Mouse (Mus musculus): Measurements from ENCODE around the gene Stum. TPM values are rescaled to one million over a fixed set of nuclear protein-coding genes. Genes with fewer than 3 reads are reported as not detected.

The Stum gene
- total RNA-seq, 1 experiment from 2014 or later = 0.70 TPM

DNA sequence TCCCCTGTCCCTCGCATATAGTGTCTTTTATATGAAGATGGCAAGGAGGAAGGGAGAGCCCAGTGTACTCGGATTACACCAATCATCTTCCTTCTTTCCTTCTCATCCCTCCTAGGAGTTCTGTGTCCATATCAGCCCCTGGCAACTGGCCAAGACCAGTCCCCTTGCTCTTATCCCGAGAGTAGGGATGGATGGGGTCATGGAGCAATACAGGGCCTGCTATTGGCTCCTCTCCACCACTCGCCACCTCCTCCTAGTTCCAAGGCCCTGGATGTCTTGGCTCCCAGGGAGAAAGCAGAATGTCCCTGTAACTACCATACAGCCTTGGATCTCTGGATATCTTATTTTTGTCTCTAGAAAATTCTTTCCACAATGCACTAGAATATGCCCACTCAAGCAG is 68.2 kb downstream of the Stum start:
- no peak for ATAC-seq (ENCODE audit: extremely low read depth, insufficient number of reproducible peaks, low FRiP score, poor library complexity, severe bottlenecking)

DNA sequence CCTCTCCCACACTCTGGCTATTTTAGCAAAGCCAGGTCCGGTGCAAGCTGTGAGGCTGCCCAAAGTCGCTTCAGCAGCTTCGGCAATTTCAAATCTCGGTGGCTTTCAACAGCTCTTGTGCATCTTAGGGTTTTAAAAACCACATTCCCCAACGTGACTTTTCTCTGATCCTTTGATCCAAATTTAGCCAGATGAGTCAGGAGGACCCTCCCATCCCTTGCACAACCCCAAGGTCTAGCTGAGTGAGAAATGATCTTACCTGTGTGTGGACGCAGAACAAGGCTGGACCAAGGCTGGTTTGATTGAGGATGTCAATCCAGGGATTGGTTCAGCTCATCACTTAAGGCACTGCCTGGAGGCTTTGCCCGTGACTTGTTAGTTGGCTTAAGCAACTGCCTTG is 73.0 kb downstream of the Stum start:
- no peak for ATAC-seq (ENCODE audit: extremely low read depth, insufficient number of reproducible peaks, low FRiP score, poor library complexity, severe bottlenecking)

DNA sequence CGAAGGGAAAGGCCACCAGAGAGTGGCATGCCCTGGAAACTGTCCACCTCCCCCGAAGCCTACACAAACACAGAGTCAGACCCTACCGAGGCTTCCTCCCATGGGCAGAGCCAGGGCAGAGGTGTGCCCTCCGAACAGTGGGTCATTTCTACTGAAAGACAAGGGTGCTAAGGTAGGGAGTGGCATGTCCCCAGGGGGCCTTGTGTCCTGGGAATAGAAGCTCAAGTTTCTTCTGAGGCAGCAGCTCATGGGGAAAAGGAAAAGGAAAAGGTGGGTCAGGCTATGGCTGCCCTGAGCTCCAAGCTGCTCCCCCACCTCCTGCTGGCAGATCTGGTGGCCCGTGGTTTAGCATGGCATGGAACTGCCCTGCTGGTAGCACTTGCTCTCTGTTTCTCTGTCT is 73.5 kb downstream of the Stum start:
- no peak for ATAC-seq (ENCODE audit: extremely low read depth, insufficient number of reproducible peaks, low FRiP score, poor library complexity, severe bottlenecking)

DNA sequence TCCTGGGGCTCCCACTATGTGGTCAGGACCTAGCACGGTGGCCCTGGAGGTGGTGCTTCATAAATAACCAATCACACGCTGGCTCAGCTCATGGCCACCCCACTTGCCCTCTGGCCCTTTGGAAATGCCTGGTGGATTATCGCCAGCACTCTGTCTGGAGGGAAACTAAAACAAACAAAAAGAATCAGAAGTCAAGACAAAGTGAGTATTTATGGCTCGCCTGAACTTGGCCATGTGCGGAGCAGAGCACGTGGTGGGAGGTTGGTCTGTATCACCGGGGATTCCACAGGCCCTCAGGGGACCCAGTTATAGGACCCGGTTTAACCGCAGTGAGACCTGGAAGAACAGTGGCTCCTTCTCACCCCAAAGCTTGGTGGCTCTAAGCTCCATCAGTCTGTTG is 74.5 kb downstream of the Stum start:
- ATAC-seq (ENCODE audit: extremely low read depth, insufficient number of reproducible peaks, low FRiP score, poor library complexity, severe bottlenecking) = no peak

DNA sequence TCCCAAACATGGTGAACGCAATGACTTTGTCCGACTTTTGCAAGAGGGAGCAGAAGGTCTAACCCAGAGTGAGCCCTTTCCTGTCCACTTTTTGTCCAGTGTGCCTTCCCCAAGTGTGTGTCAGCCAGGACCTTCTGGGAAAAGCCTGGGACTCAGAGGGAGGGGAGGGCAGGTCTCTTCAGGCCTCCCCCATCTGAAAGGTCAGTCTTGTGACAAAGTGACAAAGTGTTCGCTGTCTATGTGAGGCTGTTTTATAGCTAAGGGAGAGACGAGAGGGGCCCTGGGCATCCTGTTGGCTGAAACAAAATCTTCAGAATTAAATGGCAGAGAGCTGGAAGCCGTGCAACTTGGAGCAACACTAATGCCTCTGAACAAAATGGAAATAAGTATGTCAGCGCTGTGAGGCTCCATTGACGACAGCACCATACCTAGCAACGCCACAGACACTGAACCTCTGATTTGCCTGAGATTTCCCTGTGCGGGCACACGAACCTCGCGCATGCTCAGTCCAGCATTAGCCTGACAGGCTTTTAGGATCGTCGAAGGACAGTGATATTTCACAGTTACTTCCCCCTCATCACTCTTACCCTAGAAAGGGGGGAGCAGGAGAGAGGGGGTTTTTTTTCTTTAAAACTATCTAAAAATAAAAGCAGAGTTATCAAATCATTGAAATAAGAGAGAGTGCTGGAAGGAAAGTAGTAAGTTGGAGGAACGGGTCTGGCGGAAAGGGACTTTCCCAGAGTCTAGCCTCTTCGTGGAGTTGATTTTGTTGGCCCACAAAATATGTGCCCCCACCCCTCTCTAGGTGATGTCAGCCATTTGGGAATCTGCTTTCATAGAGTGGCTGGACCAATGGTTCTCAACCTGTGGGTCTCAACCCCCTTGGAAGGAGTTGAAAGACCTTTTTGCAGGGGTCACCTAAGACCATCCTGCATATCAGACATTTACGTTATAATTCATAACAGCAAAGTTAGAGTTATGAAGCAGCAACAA is 75.3 kb downstream of the Stum start:
- no peak for ATAC-seq (ENCODE audit: extremely low read depth, insufficient number of reproducible peaks, low FRiP score, poor library complexity, severe bottlenecking)

DNA sequence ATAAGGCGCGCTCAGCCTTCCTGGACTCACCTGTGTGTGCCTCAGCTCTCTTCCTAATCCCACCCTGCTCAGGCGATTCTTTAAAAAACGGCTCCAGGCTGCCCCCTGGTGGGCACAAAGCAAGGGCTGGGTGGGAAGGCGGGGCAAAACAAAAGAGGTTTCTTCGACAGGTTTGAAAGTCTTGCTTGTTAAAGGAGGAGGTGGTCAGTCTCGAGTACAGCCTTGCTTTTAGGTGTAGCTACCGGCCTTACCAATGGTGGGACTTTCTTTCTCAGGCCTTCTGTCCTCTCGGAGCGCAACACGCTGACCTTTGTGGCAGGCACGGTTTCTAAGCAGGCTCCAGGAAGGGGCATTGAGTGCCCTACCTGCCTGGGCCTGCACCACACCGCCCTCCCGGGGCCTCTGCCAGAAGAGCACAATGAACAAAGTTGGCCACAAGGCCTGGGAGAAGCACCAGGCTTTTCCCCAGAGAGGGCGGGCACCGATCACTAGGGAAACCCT is 76.1 kb downstream of the Stum start:
- ATAC-seq (ENCODE audit: extremely low read depth, insufficient number of reproducible peaks, low FRiP score, poor library complexity, severe bottlenecking) = 0 out of 2 replicates have a peak, but pooled peaks have one; percentile 13

DNA sequence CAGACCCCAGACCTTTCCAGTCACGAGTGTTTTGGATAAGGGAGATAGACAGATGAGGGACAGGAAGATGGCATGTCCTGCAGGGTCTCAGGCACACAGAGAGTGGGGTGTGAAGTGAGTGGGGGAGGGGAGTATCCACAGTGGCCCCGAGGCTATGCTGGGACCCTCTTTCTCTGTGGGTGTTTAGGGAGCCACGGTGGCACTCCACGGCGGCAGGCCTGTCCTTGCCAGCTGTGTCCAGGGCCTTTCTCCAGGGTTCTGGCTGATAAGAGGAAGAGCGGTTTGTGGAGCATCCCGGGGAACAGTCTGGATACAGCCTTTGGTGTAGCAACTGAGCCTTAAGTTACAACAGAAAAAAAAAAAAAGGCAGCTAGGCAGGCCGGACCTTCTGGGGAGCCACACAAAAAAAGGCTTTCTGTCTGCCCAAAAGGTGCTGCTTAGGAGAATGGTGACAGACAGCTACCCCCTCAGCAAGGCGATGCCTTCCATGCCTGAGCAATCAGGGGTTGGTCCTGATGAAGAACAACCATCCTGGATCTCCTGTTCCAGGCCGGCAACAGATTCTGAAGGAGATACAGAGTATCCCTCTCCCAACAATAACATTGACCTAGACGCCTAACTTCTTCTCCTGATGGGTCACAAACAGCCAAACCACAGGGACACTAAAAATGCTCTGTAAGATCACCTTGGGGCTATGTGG is 76.8 kb downstream of the Stum start:
- ATAC-seq (ENCODE audit: extremely low read depth, insufficient number of reproducible peaks, low FRiP score, poor library complexity, severe bottlenecking) = no peak

DNA sequence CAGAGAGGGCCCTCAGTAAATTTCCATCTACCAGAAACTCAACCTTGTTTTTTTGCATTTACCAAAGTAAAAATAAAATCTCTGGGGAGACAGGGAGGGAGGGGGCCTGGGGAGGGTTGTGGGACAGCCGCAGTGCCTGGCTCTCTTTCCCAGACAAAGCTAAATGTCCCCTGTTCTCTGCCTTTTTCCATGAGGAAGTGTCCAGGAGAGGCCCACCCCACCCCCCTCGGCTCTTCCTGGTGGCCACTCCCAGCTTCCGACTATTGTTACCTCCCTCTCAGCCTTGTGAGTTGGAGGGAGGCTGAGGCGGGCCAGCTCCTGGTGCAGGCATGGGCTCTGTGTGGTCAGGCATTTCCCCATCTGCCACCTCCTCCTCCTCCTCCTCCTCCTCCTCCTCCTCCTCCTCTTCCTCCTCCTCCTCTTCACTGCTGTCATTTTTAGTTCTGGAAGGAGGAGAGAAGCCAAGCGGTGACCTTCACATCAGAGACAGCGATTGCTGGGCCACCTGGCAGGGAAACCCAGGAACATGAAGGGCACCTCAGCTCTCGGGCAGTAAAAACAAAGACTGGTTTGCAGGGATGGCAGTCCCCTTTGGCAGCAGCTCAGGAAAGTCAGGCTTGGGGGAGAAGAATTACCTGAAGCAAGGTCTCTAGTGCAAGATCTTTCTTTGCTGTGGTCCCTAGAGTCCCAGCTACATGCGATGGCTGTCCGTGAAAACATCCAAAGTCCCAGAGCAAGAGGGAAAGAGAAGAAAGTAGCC is 77.5 kb downstream of the Stum start:
- ATAC-seq (ENCODE audit: extremely low read depth, insufficient number of reproducible peaks, low FRiP score, poor library complexity, severe bottlenecking) = no peak

DNA sequence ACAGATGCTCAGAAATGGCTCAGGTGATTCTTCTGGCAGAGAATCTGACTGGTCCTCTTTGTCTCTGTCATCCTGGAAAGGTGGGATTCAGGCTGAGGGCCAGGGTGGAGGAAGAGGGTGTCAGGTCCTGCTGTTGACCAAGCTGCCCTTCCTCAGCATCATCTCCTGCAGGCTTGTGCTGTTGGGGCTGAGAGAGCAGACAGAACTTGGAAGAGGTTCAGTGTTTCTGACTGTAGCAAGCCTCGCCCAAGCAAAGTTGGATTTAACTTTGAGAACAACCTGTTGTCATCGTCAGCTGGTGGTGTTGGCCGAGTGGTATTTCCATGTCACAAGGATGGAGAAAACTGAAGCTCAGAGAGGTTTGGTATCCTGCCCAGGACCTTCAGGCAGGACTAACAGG is 78.6 kb downstream of the Stum start:
- ATAC-seq (ENCODE audit: extremely low read depth, insufficient number of reproducible peaks, low FRiP score, poor library complexity, severe bottlenecking) = no peak

DNA sequence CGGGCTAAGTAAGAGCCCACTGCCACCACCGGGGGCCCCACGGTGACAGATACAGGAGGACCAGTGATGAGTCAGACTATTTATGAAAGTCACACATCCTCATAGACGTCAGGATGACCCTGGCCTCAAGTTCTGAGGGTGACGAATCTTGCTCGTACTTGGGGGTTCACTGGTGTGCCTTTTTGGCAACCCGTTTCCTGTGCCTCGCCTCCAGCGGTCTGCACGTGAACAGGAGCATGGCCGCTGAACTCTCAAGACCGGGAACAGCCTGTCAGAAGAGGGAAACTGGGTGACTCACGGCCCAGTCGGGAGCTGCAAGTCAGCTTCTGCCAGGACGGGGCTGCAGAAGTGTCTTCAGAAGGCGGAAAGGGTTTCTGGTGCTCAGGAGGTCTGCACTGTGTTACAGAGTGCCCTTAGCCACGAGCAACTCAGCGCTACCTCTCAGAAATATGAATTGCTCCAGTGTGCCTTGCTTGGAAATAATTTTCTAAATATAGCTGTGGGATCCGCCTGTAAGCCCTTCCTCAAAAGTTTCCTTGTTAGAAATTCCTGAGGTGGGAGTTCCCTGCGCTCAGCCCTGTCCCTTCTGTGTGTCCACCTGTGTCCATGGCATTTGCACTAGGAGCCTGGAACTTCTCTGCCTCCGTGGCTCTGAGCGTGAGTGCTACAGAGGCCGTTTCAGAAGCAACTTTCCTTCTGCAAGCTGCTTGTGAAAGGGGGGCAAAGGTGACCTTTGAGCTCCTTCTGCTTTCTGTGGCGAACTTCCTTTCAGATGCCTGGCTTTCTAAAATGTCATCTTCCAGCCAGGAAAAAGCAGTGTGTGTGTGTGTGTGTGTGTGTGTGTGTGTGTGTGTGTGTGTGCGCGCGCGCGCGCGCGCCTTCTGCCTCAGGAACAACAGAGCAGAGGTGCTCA is 79.4 kb downstream of the Stum start:
- ATAC-seq (ENCODE audit: extremely low read depth, insufficient number of reproducible peaks, low FRiP score, poor library complexity, severe bottlenecking) = peak; percentile 73

DNA sequence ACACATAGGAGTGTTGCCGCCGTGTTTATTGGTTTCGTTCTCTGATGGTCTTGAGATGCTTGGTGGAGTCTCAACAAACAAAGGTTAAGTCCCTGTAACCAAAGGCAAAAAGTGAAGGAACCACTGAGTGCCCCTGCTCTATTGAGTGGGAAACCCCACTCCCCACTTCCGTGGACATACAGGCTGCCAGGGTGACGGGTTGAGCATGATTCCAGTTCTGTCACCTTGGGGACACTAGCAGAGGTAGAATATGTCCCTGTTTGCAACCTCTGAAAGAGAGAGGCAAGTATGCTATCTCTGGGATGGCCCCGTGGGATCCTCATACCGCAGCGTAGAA is 80.0 kb downstream of the Stum start:
- ATAC-seq (ENCODE audit: extremely low read depth, insufficient number of reproducible peaks, low FRiP score, poor library complexity, severe bottlenecking) = peak; percentile 8; the same call in 1 of the 2 replicates

DNA sequence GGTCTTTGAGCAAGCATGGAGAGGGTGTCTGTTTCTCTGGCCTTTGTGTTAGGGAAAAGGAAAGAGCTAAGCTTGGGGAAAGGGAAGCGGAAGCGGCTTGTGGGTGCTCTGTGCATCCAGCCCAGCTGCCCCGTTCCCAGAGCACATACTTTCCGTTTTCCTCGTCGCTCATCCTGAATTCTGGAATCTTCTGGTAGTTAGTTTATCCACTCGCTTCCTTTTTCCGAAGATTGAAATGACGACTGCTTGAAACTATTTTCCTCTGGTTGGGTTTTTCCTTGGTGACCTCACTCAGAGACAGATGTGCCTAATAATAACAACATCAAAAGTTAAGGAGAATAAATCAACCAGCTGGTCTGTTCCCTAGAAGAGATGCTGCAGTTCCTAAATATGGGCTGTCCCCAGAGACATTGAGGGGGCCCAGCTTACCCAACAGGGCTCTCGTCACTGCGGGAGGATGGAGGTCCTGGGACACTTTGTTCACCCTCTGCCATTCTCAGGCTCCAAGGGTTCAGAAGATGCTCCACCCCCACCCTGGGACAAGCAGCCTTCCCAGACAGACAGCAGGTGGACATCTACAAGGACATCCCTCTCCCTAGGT is 80.7 kb downstream of the Stum start:
- no peak for ATAC-seq (ENCODE audit: extremely low read depth, insufficient number of reproducible peaks, low FRiP score, poor library complexity, severe bottlenecking)

DNA sequence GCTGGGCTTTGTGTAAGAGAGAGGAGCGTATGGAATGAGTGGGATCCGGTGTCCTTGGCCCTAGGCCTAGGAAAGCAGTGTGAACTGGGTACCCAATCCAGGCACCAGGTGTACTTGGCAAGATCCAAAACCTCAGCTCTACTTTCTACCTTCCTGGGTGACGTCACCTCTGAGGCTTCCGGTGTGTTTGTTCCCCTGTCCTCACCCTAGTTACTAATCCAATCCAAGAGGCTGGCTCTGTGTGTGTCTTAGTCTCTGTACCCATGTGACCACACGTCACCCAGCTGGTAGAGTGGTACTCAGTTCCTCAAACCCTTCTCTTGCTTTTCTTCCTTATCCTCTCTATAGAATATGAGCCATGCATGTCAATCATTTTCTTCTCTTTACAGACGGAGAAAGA is 81.6 kb downstream of the Stum start:
- ATAC-seq (ENCODE audit: extremely low read depth, insufficient number of reproducible peaks, low FRiP score, poor library complexity, severe bottlenecking) = peak; percentile 78

DNA sequence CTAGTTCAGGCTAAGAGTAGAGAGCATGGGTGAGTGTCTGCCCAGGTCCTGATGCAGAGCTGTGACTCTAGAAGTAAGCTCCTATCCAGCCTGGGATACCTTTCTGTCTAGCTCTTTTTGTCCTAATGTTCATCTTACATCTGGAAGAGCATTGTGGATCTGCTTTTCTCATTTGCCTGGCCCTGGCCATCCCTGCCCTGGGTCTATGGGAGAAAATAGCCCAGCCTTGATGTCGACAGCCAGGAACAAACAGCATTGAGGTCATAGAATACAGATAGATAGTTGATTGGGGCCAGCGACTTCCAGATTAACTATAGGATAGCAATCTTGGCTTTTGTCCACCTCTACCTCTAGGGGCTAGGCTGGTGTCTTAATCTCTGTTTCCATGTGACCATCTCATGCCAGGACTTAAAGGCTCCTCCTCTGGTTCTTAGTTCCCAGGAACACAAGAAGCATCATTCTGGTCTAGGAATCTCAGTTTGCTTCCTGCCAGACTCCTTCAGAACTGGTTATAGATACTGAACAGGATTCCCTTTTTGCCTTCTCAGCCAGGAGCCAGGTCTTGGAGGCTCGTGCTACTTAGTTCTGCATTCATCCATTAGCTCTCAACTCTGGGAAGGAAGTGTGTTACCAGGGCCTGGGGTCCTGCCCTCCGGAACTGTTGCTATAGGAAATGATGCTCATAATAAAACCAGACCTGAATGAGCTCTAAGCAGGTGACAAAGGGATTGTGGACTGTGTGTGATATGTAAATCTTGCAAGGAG is 82.4 kb downstream of the Stum start:
- ATAC-seq (ENCODE audit: extremely low read depth, insufficient number of reproducible peaks, low FRiP score, poor library complexity, severe bottlenecking) = no peak

DNA sequence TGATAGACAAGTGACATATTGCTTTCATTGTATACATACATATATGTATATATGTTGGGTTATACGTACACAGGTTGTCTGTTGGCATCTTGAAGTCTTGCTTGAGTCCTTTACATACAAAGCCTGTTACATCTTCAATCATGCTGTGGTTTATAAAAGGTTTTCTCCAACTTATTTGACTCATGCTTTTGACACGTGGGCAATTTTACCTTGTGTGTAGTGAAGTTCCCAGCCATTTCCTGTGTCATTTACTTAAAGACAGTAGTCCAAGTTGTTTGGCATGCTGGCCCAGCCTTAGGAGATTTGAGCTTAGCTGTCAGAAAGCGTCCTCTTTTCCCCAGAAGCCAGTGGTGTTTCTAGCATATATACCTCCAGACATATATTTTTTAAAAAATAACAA is 84.9 kb downstream of the Stum start:
- no peak for ATAC-seq (ENCODE audit: extremely low read depth, insufficient number of reproducible peaks, low FRiP score, poor library complexity, severe bottlenecking)

DNA sequence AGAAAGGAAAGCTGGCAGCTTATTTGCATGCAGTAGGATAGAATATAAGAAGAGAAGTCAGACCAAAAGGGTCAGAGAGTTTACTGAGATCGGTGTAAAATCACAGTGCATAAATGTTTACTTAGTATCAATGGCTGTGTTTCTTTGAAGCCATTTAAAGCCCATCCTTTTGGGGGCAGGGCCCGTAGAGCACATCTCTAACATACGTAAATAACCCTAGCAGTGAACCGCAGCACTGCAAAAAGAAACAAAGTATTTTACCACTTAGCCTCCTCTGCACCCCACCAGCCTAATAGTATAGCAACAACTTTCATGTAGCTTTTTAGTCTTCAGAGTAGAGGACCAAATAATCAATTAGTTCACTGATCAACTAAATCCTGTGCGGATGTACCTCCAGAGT is 85.6 kb downstream of the Stum start:
- no peak for ATAC-seq (ENCODE audit: extremely low read depth, insufficient number of reproducible peaks, low FRiP score, poor library complexity, severe bottlenecking)

DNA sequence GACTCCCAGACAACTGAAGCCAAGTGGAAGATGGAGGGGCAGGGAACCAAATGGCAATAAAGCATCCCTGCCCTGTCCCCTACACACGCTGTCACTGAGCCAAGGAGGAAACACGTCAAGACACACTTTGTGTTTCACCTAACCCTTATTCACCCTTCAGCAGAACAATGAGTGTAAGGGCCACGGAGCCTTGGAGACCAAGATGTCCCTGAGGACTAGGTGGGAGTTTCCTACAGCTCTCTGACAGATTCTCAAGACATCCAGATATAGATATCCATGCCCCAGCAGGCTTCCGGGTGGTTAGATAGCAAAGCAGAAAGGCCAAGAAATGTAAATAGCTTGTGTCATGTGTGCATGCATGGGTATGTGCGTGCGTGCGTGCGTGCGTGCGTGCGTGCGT is 89.4 kb downstream of the Stum start:
- ATAC-seq (ENCODE audit: extremely low read depth, insufficient number of reproducible peaks, low FRiP score, poor library complexity, severe bottlenecking) = no peak

Measured in neutrophil, adult 5-6 weeks (primary cell).